Mouse (Mus musculus): ENCODE results near the gene Gm27027. TPM values are rescaled to one million over a fixed set of nuclear protein-coding genes. Genes with fewer than 3 reads are reported as not detected.

Gene Gm27027
- polyA plus RNA-seq, 1 experiment from 2014 or later, result not detected

GRCm38 (mm10) chr2:94035428-94036331 lies 39.5 kb upstream of the Gm27027 start:
- ATAC-seq, result no peak
- H3K9ac ChIP-seq (replicated peaks), result no peak overlapping the region
- H3K9me3 ChIP-seq (ENCODE audit: low read length), result no peaks in the 10 kb centered on the region
- H3K4me1 ChIP-seq (ENCODE audit: insufficient read depth), result no peaks in the 10 kb centered on the region
- no peak overlapping the region for H3K4me2 ChIP-seq (ENCODE audit: low read depth, low read length)
- TF ChIP-seq CTCF (IDR thresholded peaks at IDR 0.05; ENCODE audit: low read depth) (peak; percentile 85), EP300 (IDR thresholded peaks at IDR 0.05; ENCODE audit: low read depth) (no peak)
- H3K27ac ChIP-seq (ENCODE audit: low read depth), result no peak overlapping the region
- no peak overlapping the region for H3K4me3 ChIP-seq (ENCODE audit: low read depth, low read length)
- H3K36me3 ChIP-seq (replicated peaks; ENCODE audit: insufficient read depth, low read length), result peaks cover 10% of the 10 kb centered on the region
- no peaks in the 10 kb centered on the region for H3K27me3 ChIP-seq (ENCODE audit: insufficient read depth, low read length)
- WGBS (ENCODE audit: insufficient replicate concordance), result 68% methylated on average over 9 of the region's 9 CpGs
- peak; percentile 60 for DNase-seq

- Histone ChIP-seq H3K4me3 (ENCODE audit: low read depth, low read length) (no peak overlapping the region), H3K4me2 (ENCODE audit: low read depth, low read length) (no peak overlapping the region), H3K27ac (ENCODE audit: low read depth) (no peak overlapping the region), H3K36me3 (replicated peaks; ENCODE audit: insufficient read depth, low read length) (peaks cover 10% of the 10 kb centered on the region), H3K9ac (replicated peaks) (no peak overlapping the region), H3K4me1 (ENCODE audit: insufficient read depth) (no peaks in the 10 kb centered on the region), H3K9me3 (ENCODE audit: low read length) (no peaks in the 10 kb centered on the region), H3K27me3 (ENCODE audit: insufficient read depth, low read length) (no peaks in the 10 kb centered on the region)
- DNase-seq, result no peak
- ATAC-seq, result no peak
- no peak for TF ChIP-seq EP300 (IDR thresholded peaks at IDR 0.05; ENCODE audit: low read depth)
- TF ChIP-seq CTCF (IDR thresholded peaks at IDR 0.05; ENCODE audit: low read depth), result no peak
Measured at GRCm38 (mm10) chr2:94030602-94031001, 34.4 kb upstream of the Gm27027 start.

- TF ChIP-seq CTCF (IDR thresholded peaks at IDR 0.05; ENCODE audit: low read depth) (no peak), EP300 (IDR thresholded peaks at IDR 0.05; ENCODE audit: low read depth) (no peak)
- H3K9me3 ChIP-seq (ENCODE audit: low read length), result no peaks in the 10 kb centered on the region
- H3K36me3 ChIP-seq (replicated peaks; ENCODE audit: insufficient read depth, low read length), result no peaks in the 10 kb centered on the region
- H3K4me2 ChIP-seq (ENCODE audit: low read depth, low read length), result no peak overlapping the region
- ATAC-seq (no peak), DNase-seq (no peak)
- 41% methylated on average over 6 of the region's 6 CpGs for WGBS (ENCODE audit: insufficient replicate concordance)
- no peak overlapping the region for H3K9ac ChIP-seq (replicated peaks)
- no peaks in the 10 kb centered on the region for H3K4me1 ChIP-seq (ENCODE audit: insufficient read depth)
- no peak overlapping the region for H3K4me3 ChIP-seq (ENCODE audit: low read depth, low read length)
- H3K27ac ChIP-seq (ENCODE audit: low read depth), result no peak overlapping the region
- H3K27me3 ChIP-seq (ENCODE audit: insufficient read depth, low read length), result no peaks in the 10 kb centered on the region
Measured at GRCm38 (mm10) chr2:94024637-94025036, 28.5 kb upstream of the Gm27027 start.

DNA sequence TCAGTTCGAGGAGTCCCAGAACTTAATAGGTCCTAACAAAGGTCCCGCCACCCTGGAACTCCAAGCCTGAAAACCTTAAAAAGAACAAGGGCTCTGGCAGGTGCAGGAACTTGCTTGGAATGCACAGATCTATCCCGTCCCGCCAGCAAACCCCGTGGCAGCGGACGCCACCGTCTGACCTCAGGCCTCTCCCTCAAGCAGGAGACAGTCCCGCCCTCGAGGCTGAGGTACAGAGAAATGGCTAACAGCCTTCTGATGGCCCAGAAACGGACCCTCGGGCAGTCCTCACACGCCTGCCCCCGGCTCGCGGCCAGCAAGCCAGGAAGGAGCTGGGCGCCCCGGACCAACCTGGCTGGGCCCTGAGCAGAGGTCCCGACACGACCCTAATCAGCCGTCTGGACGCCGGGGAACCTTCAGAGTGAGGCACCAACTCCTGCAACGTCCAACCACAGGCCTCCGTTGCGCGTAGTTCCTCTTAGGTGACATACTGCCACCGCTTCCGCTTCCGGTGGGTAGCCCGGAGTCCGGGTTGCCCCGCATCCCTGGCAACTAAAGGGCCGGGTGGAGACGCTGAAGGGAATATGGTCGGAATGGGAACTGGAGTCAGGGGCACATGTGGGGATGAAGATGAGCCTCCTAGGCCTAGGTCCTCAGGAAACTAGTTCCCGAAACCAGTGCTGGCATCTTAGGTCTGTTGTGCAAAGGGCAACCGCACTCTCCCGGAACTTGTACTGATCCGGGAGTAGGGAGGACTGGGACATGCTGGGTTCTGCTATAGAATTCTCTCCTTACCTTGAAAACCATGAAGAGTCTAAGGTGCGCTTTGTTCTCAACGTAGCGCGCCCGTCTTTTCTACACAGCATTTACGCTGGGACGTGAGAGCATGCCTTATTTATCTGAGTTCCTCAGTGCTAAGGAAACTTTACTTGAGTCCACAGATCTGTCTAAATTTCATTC lies 14.5 kb upstream of the Gm27027 start, which contains the start of gene Alkbh3:
Alkbh3 (minus strand) TSS at position 473 of the 957 bp plus-strand sequence.
- peak within 1 kb of the TSS; percentile 69 for H3K27ac ChIP-seq (ENCODE audit: low read depth)
- peaks cover 13% of the 10 kb centered on the region for H3K4me1 ChIP-seq (ENCODE audit: insufficient read depth)
- peak; percentile 100 for ATAC-seq
- peak; percentile 92 for DNase-seq
- H3K4me3 ChIP-seq (ENCODE audit: low read depth, low read length), result peak within 1 kb of the TSS; percentile 80
- TF ChIP-seq EP300 (IDR thresholded peaks at IDR 0.05; ENCODE audit: low read depth) (no peak), CTCF (IDR thresholded peaks at IDR 0.05; ENCODE audit: low read depth) (no peak)
- H3K36me3 ChIP-seq (replicated peaks; ENCODE audit: insufficient read depth, low read length), result peaks cover 20% of the 10 kb centered on the region
- 6% methylated on average over 47 of the region's 47 CpGs for WGBS (ENCODE audit: insufficient replicate concordance)
- H3K9me3 ChIP-seq (ENCODE audit: low read length), result 0 out of 2 replicates have a peak, but pooled peaks cover 3% of the 10 kb centered on the region
- H3K27me3 ChIP-seq (ENCODE audit: insufficient read depth, low read length), result no peaks in the 10 kb centered on the region
- peak within 1 kb of the TSS; percentile 85 for H3K9ac ChIP-seq (replicated peaks)
- H3K4me2 ChIP-seq (ENCODE audit: low read depth, low read length), result peak within 1 kb of the TSS; percentile 76

GRCm38 (mm10) chr2:94002331-94002730 lies 6.2 kb upstream of the Gm27027 start:
- WGBS (ENCODE audit: insufficient replicate concordance), result 12% methylated on average over 2 of the region's 2 CpGs
- no peak overlapping the region for H3K4me3 ChIP-seq (ENCODE audit: low read depth, low read length)
- DNase-seq (peak; percentile 85), ATAC-seq (0 out of 2 replicates have a peak, but pooled peaks have one; percentile 45)
- no peak overlapping the region for H3K27ac ChIP-seq (ENCODE audit: low read depth)
- TF ChIP-seq EP300 (IDR thresholded peaks at IDR 0.05; ENCODE audit: low read depth), result no peak
- TF ChIP-seq CTCF (IDR thresholded peaks at IDR 0.05; ENCODE audit: low read depth), result peak; percentile 95
- H3K9me3 ChIP-seq (ENCODE audit: low read length), result no peaks in the 10 kb centered on the region
- no peaks in the 10 kb centered on the region for H3K4me1 ChIP-seq (ENCODE audit: insufficient read depth)
- no peak overlapping the region for H3K9ac ChIP-seq (replicated peaks)
- no peak overlapping the region for H3K4me2 ChIP-seq (ENCODE audit: low read depth, low read length)
- peaks cover 74% of the 10 kb centered on the region for H3K36me3 ChIP-seq (replicated peaks; ENCODE audit: insufficient read depth, low read length)
- H3K27me3 ChIP-seq (ENCODE audit: insufficient read depth, low read length), result no peaks in the 10 kb centered on the region

- H3K4me1 ChIP-seq (ENCODE audit: insufficient read depth), result no peaks in the 10 kb centered on the region
- H3K4me2 ChIP-seq (ENCODE audit: low read depth, low read length), result no peak overlapping the region
- H3K4me3 ChIP-seq (ENCODE audit: low read depth, low read length), result no peak overlapping the region
- no peak for ATAC-seq
- no peaks in the 10 kb centered on the region for H3K9me3 ChIP-seq (ENCODE audit: low read length)
- H3K9ac ChIP-seq (replicated peaks), result no peak overlapping the region
- H3K36me3 ChIP-seq (replicated peaks; ENCODE audit: insufficient read depth, low read length), result peaks cover 73% of the 10 kb centered on the region
- TF ChIP-seq CTCF (IDR thresholded peaks at IDR 0.05; ENCODE audit: low read depth), result no peak
- TF ChIP-seq EP300 (IDR thresholded peaks at IDR 0.05; ENCODE audit: low read depth), result no peak
- no peaks in the 10 kb centered on the region for H3K27me3 ChIP-seq (ENCODE audit: insufficient read depth, low read length)
- WGBS (ENCODE audit: insufficient replicate concordance), result 73% methylated on average over 4 of the region's 4 CpGs
- H3K27ac ChIP-seq (ENCODE audit: low read depth), result no peak overlapping the region
- DNase-seq, result no peak
Measured at GRCm38 (mm10) chr2:94001918-94002317, 5.8 kb upstream of the Gm27027 start.

All from liver, postnatal 0 days (tissue).